Comparison of ENCODE assay signal across 20 mouse cellular contexts in the genomic region with DNA sequence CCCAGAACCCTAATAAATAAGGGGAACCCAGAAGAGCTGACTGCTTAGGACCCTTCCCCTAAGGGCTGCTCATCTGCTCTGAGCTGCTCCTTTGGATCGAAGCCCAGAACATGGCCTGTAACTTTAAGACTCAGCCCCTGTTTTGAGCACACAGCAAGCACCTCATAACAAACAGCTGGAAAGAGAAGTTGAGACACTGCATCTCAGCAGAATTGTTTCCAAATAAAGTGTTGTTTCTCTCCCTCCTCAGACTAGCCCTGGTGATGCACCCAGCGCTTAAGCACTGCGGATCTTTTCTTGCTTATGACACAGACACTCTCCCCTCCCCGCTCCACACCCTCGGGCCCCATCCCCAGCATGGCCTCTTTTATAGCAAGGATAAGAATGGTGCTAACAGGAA. TPM values are rescaled to one million over a fixed set of nuclear protein-coding genes. Genes with fewer than 3 reads are reported as not detected.
DNase-seq lines count a peak whose midpoint lies in the region; TF ChIP-seq lines count a peak whose summit lies in the region.
"Had no signal": no experiment of that assay in that cellular context is flagged by ENCODE, and none has a peak within 500 bp of the region (broad histone marks: within the 10 kb centered on the region; RNA-seq: fewer than 3 reads in every experiment).

No protein-coding gene starts in this region.

- H3K4me3 ChIP-seq in liver, adult 2 months (ENCODE audit: insufficient read depth, low read depth, low read length) = no peak overlapping the region
- H3K4me3 ChIP-seq in brown adipose tissue, adult 24 weeks (ENCODE audit: insufficient read depth, low read depth, low read length) = no peak overlapping the region
- H3K4me3 ChIP-seq: embryonic facial prominence, embryonic 10.5 days; forebrain, embryonic 15.5 days; intestine, embryonic 15.5 days; layer of hippocampus, adult 2 months; limb, embryonic 15.5 days had no signal

- no peaks in the 10 kb centered on the region for H3K27me3 ChIP-seq in liver, adult 2 months (ENCODE audit: control insufficient read depth, insufficient read depth, low read length)
- H3K27me3 ChIP-seq: forebrain, embryonic 15.5 days; intestine, embryonic 15.5 days; limb, embryonic 15.5 days had no signal

- no peaks in the 10 kb centered on the region for H3K36me3 ChIP-seq in liver, adult 2 months (ENCODE audit: control insufficient read depth, insufficient read depth, low read length)
- H3K36me3 ChIP-seq: embryonic facial prominence, embryonic 10.5 days; forebrain, embryonic 15.5 days; intestine, embryonic 15.5 days; limb, embryonic 15.5 days had no signal

- no peak for TF ChIP-seq POLR2A in liver, adult 2 months (IDR thresholded peaks at IDR 0.05; ENCODE audit: extremely low read depth, insufficient read depth, low read length)

- TF ChIP-seq CTCF in liver, adult 2 months (IDR thresholded peaks at IDR 0.05; ENCODE audit: low read depth, low read length) = no peak

- WGBS in liver, adult 2 months = 81% methylated on average over 5 of the region's 5 CpGs

- no peak overlapping the region for H3K9ac ChIP-seq in liver, adult 2 months (ENCODE audit: low read depth, low read length)
- H3K9ac ChIP-seq: forebrain, embryonic 15.5 days; intestine, embryonic 15.5 days; limb, embryonic 15.5 days had no signal

- no peaks in the 10 kb centered on the region for H3K79me2 ChIP-seq in liver, adult 2 months (ENCODE audit: control insufficient read depth, insufficient read depth, low read length)

- H3K27ac ChIP-seq in liver, adult 2 months (replicated peaks; ENCODE audit: insufficient read depth, low read depth, low read length) = peak overlapping the region; percentile 40; the same call in 1 of the 2 replicates
- H3K27ac ChIP-seq in brown adipose tissue, adult 24 weeks (replicated peaks; ENCODE audit: low read depth, low read length) = peak overlapping the region; percentile 95
- H3K27ac ChIP-seq: embryonic facial prominence, embryonic 10.5 days; forebrain, embryonic 15.5 days; intestine, embryonic 15.5 days; limb, embryonic 15.5 days had no signal

- peak; percentile 96 for DNase-seq in heart, adult 11 months
- no peak for DNase-seq in heart, postnatal 4 days
- peak; percentile 22 for DNase-seq in liver, adult 2 months (ENCODE audit: extremely low read depth, low read depth, low spot score)
- no peak for DNase-seq in liver
- DNase-seq in 3T3-L1 (ENCODE audit: low read depth, low spot score) = peak; percentile 47
- DNase-seq in c-Kit-positive CD71-positive TER-119-positive erythroid progenitor cells, embryonic 14.5 days (ENCODE audit: low spot score) = no peak
- no peak for DNase-seq in urinary bladder, adult 18-20 months (ENCODE audit: low spot score in 2 of 2)
- DNase-seq: adrenal gland, adult 8-10 months; cerebellum, adult 9-10 months; gastrocnemius, postnatal 10 days; kidney, adult 8-10 months; kidney, postnatal 25 days; lung, postnatal 36 days; right cerebral cortex, postnatal 14 days had no signal

- peaks cover 2% of the 10 kb centered on the region; the same call in 1 of the 2 replicates for H3K4me1 ChIP-seq in liver, adult 2 months (ENCODE audit: control insufficient read depth, insufficient read depth, low read length)
- H3K4me1 ChIP-seq in brown adipose tissue, adult 24 weeks (ENCODE audit: control insufficient read depth, insufficient read depth, insufficient read length, low read length) = peaks cover 54% of the 10 kb centered on the region
- H3K4me1 ChIP-seq: forebrain, embryonic 15.5 days had no signal

RNA-seq across cellular contexts. Expression of gene Nav1, which starts 22.8 kb away (rescaled TPM):
- 10 to 100 TPM; 53.9 to 54.8 TPM for total RNA-seq in heart, postnatal 4 days (2021)
- 0.83 and 1.5 TPM in 2 replicates for total RNA-seq in liver, adult 2 months (2014; rRNA removed)
- 1.1 and 1.8 TPM in 2 replicates for polyA plus RNA-seq in liver, adult 2 months (2012; rRNA removed)
- polyA plus RNA-seq in brown adipose tissue, adult 24 weeks (2012; ENCODE audit: insufficient read depth, insufficient read length, missing spikeins) = 5.5 and 7.8 TPM in 2 replicates

Comparison
In these comparisons a context has a peak if more than half of its experiments do, and no peak if none do; other contexts are left out.
1. DNase-seq: peak in heart, adult 11 months (single experiment), liver, adult 2 months (single experiment) and 3T3-L1 (single experiment); none in heart, postnatal 4 days (single experiment), liver (single experiment), c-Kit-positive CD71-positive TER-119-positive erythroid progenitor cells, embryonic 14.5 days (single experiment) and urinary bladder, adult 18-20 months (0 of 2).
2. RNA of gene Nav1, which starts 22.8 kb away (total RNA-seq): 53.9 to 54.8 TPM in heart, postnatal 4 days; 0.83 to 1.5 TPM in liver, adult 2 months; every median in the first group is over 10 times any median in the second.